Mouse (Mus musculus): ENCODE measurements around the gene Cd83.

Cd83 gene

GRCm38 (mm10) chr13:43774605-43775426 is 9.8 kb upstream of the Cd83 start:
- no peak for DNase-seq (ENCODE audit: extremely low spot score, low read depth, low spot score)

DNA sequence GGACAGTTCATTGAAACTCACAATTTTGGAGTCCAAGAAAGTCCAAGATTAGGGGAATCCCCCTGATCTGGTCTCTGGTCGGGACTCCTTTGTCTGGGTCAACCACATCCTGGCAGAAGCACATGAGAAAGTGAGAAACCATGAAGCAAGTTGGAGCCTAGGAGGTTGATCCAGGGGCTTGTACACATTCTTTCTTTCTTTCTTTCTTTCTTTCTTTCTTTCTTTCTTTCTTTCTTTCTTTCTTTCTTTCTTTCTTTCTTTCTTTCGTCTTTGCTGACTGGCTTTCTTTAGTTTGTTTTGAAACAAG is 9.2 kb upstream of the Cd83 start:
- no peak for DNase-seq (ENCODE audit: extremely low spot score, low read depth, low spot score)

GRCm38 (mm10) chr13:43777321-43778002 is 7.1 kb upstream of the Cd83 start:
- no peak for DNase-seq (ENCODE audit: extremely low spot score, low read depth, low spot score)

DNA sequence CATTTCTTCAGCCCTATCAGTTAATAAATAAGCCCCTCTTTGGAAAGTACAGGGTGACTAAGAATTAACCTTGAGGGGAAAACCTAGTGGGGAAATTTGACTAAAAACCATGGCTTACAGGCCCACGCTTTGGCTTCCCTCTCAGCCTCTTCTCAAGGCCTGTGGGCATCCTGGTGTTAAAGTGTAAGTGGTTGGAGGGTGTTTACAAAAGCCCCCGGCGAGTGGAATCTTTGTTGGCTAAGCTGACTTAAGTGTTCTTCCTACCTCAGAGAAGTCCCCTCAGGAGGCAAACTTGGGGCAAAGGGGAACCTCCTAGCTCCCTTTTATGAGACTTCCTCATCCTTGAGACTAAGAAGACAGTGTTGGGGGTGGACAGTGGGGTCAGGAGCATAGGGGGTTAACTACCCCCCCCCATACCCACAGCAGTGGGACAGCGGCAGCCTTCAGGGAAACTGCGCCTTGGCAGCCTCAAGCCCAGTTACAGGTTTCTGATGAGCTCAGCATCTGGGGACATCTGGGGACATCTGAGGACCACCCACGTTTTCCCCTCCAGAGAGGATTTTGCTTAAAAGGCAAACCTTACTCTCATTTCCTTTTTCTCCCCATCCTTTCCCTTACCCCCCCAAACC is 6.4 kb upstream of the Cd83 start:
- DNase-seq (ENCODE audit: extremely low spot score, low read depth, low spot score), result no peak

GRCm38 (mm10) chr13:43778971-43779370 is 5.6 kb upstream of the Cd83 start:
- no peak for DNase-seq (ENCODE audit: extremely low spot score, low read depth, low spot score)

- DNase-seq (ENCODE audit: extremely low spot score, low read depth, low spot score), result no peak
Observed at GRCm38 (mm10) chr13:43780071-43780470, 4.5 kb upstream of the Cd83 start.

GRCm38 (mm10) chr13:43785712-43786072 is 1.1 kb downstream of the Cd83 start:
- no peak for DNase-seq (ENCODE audit: extremely low spot score, low read depth, low spot score)

DNA sequence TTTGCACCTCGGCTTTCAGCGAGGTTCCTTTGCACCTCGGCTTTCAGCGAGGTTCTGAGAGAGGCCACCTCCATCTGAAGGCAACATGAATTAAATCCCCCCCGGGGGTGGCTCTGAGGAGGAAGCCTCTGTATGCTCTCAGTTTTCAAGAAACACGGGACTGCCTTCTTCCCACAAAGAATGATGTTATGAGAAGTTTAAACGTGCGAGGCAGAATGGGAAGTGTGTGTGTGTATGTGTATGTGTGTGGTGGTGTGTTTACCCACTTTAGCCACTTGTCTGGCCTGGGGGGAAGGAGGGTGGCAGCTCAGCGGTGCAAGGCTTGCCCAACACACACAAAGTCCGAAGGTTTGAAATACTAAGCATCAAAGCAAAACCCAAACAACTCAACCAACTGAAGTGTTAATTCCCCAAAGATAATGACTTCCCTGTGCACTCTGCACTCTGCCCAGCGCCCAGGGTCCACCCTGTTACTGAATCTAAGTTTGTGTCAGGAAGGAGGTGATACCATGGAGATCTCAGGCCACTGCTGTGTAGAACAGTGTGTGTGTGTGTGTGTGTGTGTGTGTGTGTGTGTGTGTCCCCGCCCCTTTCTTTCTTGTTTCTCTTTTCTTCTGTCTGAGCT is 1.7 kb downstream of the Cd83 start:
- DNase-seq (ENCODE audit: extremely low spot score, low read depth, low spot score), result no peak

- peak; percentile 93 for DNase-seq (ENCODE audit: extremely low spot score, low read depth, low spot score)
Observed at GRCm38 (mm10) chr13:43787262-43787661, 2.7 kb downstream of the Cd83 start.

DNA sequence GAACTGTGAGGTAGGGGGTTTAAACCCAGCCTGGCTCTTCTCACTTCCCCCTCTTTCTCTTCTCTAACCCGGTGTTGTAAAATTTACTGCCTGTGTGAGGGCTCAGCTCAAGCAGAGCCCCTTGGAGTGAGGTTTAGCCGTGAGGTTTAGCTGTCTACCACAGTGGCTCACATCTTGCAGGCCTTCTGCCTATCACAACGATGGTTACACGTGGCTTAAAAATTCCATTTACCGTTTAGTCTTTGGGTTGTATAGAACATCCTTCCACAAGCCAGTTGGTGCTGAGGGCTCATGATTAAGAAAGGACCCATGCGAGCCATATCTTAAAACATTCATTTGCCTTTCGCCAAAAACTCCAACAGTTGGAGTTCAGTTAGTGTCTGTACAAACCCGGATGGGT is 3.5 kb downstream of the Cd83 start:
- no peak for DNase-seq (ENCODE audit: extremely low spot score, low read depth, low spot score)

GRCm38 (mm10) chr13:43788983-43789645 is 4.5 kb downstream of the Cd83 start:
- no peak for DNase-seq (ENCODE audit: extremely low spot score, low read depth, low spot score)

DNA sequence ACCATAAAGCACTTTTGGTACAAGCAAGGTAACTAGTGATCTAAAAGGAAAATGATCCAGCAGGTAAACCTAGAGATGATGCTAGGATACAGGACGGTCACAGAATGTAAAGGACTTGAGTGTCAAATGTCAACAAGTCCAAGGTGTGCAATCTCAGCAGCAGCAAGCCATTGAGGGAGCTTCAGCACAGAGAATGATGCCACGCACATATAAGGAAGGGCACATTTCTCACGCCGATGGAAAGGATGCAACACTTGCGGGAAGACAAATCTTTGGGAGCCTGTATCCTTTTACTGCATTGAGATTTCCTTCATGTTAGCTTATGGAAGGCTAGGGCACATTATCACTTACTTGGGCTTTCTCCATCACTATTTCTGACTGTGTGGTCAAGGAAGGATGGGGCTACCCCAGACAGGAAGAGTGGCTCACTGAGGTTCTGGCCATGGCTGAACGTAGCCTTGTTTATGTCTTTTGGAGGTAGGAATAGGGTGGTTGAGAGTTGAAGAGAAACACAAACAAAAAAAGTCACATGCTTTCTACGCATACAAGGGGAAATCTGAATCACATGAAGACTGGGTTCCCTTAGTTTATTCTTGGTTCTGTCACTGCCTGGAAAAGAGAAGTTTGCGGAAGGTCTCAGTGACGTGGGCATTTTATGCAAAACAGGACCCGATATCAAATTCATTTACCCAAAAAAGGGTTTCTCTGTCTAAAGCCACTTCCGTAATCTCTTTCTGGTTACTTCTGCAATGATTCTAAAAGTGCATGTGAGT is 5.8 kb downstream of the Cd83 start:
- DNase-seq (ENCODE audit: extremely low spot score, low read depth, low spot score), result no peak

DNA sequence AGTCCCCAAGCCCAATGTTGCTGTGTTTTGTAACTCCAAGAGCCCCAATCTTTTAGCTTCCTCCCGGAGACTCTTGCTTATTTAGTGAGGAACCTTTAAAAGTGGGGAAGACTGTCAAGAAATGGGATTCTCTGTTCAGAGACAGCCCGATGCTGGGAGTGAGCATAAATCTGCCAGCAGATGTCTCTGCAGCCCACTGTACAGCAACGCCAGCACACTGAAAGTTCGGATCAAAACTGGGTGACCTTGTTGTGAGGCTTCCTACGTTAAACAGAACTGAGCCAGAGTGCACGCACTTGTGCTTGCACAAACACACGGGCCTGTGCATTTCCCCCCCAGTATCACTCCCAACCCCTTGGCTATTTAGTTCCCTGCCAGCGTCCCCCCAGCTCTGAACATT is 10.8 kb downstream of the Cd83 start:
- no peak for DNase-seq (ENCODE audit: extremely low spot score, low read depth, low spot score)

DNA sequence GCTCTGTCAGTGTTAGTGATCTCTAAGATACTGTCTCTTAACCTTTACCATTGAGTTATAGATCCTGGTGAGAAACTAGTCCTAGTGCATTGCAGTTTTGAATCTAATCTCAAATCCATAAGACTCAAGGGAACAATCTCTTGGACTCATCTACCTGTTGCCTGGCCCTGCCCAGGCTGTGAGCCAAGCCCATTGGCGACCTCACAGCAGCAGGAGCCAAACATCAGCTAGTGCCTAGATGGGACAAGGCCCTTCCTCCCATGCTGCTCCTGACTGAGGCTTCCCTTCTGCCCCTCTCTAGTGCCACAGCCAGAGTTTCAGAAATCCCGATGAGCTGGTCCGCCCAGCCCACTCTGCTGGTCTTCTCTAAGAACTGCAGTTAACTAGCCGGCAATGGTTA is 14.1 kb downstream of the Cd83 start:
- no peak for DNase-seq (ENCODE audit: extremely low spot score, low read depth, low spot score)

DNA sequence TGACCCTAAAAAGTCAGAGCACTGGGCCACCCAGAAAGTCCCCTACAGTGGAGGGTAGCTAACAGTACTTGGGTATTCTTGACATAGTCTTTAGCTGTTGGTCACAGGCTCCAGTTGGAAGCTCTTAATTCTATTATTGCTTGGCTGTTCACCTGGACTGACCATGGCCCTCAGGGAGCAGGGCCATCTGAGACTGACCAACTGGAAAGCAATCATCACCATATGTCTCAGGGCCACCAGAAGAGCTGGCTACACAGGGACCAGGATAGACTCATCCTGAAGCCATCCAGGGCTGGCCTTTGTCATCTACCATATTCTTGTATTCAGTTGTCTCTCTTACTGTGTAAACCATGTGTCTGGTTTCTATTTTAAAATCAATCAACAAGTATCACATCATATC is 15.6 kb downstream of the Cd83 start:
- no peak for DNase-seq (ENCODE audit: extremely low spot score, low read depth, low spot score)

DNA sequence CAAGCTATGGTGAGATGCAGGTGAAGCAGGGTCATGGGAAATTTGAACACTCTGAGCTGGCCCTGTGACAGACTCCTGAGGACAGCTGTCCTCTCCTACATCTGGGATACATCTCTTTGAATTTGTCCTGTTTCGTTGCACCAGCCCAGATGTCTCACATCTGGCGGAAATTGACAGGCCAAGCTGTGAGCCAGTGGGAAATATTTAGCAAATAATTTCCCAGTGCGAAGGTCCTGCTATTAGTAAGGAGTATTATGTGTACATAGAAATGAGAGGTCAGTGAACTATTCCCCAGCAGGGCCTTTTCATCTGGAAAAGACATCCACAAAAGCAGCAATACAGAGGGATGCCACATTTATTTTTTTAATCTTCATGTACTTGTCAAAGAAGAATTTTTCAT is 17.4 kb downstream of the Cd83 start:
- no peak for DNase-seq (ENCODE audit: extremely low spot score, low read depth, low spot score)

GRCm38 (mm10) chr13:43802361-43803137 is 18.0 kb downstream of the Cd83 start:
- DNase-seq (ENCODE audit: extremely low spot score, low read depth, low spot score), result no peak

- no peak for DNase-seq (ENCODE audit: extremely low spot score, low read depth, low spot score)
Observed at GRCm38 (mm10) chr13:43804648-43805047, 20.1 kb downstream of the Cd83 start.

DNA sequence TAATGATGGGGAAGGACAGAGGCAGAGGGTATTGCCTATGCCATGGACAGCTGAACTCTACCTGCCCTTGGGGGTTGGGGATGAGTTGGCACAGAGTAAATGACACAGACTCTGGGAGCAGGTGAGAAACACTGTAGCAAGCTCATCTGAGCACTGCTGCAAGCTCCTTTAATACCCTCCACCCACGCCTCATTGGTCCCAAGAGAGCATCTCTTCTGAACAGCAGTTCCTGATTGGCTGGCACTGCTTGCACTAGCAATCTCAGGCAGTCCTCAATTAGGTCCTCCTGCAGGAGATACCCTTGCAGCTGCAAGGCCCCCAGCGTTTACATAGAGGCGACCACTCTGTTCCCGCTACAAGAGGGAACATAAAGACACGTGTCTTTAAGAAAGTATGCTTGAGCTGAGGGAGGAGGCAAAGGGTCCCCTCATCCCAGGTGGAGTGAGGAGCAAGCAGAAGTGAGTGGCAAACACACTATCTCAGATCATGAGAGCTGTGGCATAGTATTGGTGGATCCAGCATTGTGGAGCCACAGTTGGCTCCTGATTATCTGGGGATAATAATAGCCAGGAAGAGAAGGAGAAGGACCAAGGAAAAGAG is 20.7 kb downstream of the Cd83 start:
- DNase-seq (ENCODE audit: extremely low spot score, low read depth, low spot score), result no peak
